Mouse (Mus musculus): Measurements from ENCODE around the gene Garnl3. TPM values are rescaled to one million over a fixed set of nuclear protein-coding genes. Genes with fewer than 3 reads are reported as not detected.
"Not testable (repeated sequence)": the region's sequence is repeated elsewhere in the genome, so short reads cannot be mapped to it uniquely, and the experiment has no call there.

Garnl3 gene
- total RNA-seq, 4 experiments from 2014 or later: 2.6 to 6.7 (median 3.5) TPM

- DNase-seq (ENCODE audit: low spot score): no peak
These were observed 98.9 kb downstream of the Garnl3 start for GRCm38 (mm10) chr2:33032391-33033062.

DNA sequence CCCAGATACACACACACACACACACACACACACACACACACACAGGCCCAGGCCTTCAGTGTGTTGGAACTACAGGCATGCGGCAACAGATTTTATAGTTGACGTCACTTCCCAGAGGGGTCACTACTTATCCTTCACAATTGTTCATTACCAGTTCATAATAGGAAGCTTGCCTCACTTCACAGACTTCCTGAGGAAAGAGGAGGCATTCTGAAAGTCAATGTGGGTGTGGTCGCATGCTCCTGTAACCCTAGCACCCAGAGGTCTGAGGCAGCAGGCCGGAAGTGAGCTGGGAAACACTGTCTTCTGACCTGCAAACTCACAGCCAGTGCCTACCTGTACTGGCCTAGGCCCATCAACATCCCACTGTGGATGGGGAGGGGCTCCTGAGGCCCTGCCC lies 106.4 kb downstream of the Garnl3 start:
- DNase-seq (ENCODE audit: low spot score): no peak

DNA sequence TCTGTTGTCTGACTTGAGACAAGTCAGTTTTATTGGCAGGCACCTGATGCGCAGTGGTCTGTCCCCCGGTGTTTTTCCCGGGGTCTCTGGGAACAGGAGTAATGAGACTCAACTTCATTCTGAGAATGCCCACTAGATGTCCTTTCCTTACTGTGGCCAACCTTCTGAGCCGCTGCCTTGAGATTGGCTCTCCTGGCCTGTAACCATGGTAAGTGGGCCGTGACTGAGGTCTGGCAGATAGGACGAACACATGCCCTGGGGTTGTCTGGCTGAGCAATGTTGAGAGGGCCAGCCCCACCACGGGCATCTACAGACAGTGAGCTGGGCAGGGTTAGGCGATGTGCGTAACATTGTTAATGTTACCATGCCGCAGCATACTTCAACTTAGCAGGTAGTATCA lies 106.9 kb downstream of the Garnl3 start:
- DNase-seq (ENCODE audit: low spot score): no peak

- no peak for DNase-seq (ENCODE audit: low spot score)
These were observed 108.6 kb downstream of the Garnl3 start for GRCm38 (mm10) chr2:33022846-33023245.

DNA sequence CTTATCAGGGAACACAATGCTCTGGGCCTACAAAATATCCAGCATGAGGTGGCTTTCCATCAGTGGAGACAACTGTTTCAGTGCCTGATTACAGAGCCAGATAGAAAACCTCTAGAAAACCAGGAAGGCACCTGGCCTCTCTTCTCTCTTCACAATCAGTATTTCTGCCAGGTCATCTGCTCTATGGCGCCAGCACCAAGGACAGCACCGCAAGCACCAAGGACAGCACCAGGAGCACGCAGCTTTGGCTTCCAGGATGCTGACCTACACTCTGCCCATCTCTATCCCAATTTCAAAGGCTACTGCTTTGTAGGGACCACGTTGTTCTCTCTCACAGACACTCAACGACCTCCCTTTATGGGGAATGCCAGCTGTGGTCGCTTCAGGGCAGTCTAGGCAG lies 113.4 kb downstream of the Garnl3 start:
- peak; percentile 19 for DNase-seq (ENCODE audit: low spot score)

DNA sequence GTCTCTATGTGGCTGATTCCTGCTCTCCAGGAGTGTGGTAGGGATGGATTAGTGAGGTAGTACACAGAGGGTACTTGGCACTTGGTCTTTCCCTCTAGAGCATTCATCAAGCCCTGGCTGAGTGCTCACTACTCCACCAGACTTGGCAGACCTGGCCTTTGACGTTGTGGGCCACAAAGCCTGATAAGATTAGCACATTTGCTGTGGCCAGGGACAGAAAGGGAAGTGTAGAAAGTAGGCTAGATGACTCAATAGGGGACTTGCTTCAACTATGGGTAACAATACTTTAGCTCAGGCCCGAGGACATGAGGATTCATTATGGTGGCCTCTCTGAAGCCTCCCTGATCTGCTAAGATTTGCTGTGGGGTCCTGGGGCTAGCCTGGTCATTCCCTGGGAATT lies 114.3 kb downstream of the Garnl3 start:
- DNase-seq (ENCODE audit: low spot score): no peak

GRCm38 (mm10) chr2:33014877-33015276 lies 116.6 kb downstream of the Garnl3 start:
- no peak for DNase-seq (ENCODE audit: low spot score)

DNA sequence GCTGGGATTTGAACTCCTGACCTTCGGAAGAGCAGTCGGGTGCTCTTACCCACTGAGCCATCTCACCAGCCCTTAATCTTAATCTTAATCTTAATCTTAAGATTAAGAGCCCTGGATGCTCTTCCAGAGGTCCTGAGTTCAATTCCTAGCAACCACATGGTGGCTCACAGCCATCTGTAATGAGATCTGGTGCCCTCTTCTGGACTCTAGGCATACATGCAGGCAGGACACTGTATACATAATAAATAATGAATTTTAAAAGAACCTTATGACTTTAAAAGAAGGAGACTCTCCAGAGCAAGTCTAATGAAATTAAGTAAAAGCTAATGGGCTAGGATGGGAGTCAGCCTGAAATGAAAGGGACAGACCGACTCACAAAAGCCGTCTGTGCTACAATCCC lies 122.4 kb downstream of the Garnl3 start:
- DNase-seq (ENCODE audit: low spot score): not testable (repeated sequence)

GRCm38 (mm10) chr2:33005041-33005440 lies 126.4 kb downstream of the Garnl3 start:
- no peak for DNase-seq (ENCODE audit: low spot score)

DNA sequence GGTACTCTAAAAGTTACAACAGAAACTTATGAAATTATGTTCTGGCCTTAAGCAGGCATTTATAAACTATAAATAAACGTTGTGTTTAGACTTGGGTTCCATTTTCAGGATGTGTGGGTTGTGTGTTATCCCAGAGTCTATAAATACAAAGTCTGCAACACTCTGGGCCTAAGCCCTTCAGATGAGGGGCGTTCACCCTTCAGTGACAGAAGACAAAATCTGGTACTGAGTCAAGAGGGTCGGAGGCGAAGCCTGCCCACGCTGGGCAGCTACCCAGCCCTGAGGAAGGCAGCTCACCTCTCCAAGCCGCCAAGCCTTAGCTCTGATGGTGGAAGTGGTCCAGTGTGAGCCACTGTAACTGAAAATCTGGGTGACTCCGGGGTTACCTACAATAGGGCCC lies 129.3 kb downstream of the Garnl3 start:
- no peak for DNase-seq (ENCODE audit: low spot score)

GRCm38 (mm10) chr2:32999752-33000151 lies 131.7 kb downstream of the Garnl3 start:
- DNase-seq (ENCODE audit: low spot score): no peak

- DNase-seq (ENCODE audit: low spot score): no peak
These were observed 133.7 kb downstream of the Garnl3 start for GRCm38 (mm10) chr2:32997792-32998191.

DNA sequence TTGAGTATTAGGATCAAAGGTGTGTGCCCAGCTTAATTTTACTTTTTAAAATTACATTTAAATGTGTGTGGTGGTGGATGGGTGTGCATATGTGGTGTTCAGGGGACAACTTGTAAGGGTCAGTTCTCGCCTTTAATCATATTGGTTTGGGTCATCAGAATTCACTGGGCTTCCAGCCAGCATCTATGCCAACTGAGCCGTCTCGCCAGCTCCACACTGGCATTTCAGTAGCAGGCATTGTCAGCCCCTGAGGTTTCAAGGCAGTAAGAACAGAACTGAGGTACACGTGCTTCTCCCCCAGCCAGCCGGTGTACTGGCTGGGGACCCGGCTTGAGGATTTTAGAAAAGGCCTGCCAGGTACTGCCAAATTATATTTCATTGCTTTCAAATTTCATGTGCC lies 134.4 kb downstream of the Garnl3 start:
- DNase-seq (ENCODE audit: low spot score): no peak

GRCm38 (mm10) chr2:32992130-32992529 lies 139.3 kb downstream of the Garnl3 start:
- no peak for DNase-seq (ENCODE audit: low spot score)

GRCm38 (mm10) chr2:32990167-32990832 lies 141.2 kb downstream of the Garnl3 start:
- no peak for DNase-seq (ENCODE audit: low spot score)

DNA sequence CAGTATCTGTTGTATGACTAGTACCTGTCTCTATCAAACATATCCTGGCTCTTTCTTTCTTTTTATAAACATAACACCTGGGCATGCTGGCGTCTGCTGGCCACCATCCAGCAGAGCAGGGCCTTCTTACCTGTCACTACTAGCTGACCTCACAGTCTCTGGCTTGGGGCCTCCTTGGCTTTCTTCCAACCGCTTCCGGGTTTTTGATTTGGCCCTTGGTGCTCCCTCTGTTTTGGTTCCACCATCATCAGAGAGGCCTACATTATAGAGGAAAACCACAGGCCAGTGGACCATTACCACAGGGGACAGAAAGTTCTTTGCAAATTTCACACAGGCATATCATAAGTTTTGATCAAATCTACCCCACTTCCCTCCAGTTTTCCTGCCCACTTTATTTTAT lies 142.1 kb downstream of the Garnl3 start:
- DNase-seq (ENCODE audit: low spot score): no peak

GRCm38 (mm10) chr2:32985844-32986243 lies 145.6 kb downstream of the Garnl3 start:
- DNase-seq (ENCODE audit: low spot score): no peak

GRCm38 (mm10) chr2:32983617-32984016 lies 147.8 kb downstream of the Garnl3 start:
- no peak for DNase-seq (ENCODE audit: low spot score)

GRCm38 (mm10) chr2:32982700-32983099 lies 148.8 kb downstream of the Garnl3 start:
- no peak for DNase-seq (ENCODE audit: low spot score)

GRCm38 (mm10) chr2:32981725-32982271 lies 149.7 kb downstream of the Garnl3 start, which contains the start of gene Slc2a8:
Slc2a8 (minus strand) TSS chr2:32982083.
- peak; percentile 94 for DNase-seq (ENCODE audit: low spot score)

DNA sequence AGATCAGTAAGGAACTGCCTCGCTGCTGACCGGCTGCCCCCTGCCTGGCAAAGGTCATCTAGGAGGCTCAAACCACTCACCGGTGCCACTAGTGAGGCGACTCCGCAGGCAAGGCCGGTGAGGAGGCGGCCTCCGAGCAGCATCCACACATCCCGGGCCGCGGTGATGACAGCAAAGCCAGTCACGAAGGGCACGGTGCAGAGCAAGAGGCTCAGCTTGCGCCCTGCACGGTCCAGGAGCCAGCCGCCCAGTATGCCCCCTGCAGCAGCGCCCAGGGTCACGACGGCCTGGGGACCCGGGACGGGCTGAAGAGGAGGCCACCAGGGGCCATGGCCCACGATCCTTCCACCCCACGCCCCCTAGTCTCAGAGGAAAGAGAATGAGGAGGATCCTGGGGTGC lies 150.2 kb downstream of the Garnl3 start:
- DNase-seq (ENCODE audit: low spot score): no peak

DNA sequence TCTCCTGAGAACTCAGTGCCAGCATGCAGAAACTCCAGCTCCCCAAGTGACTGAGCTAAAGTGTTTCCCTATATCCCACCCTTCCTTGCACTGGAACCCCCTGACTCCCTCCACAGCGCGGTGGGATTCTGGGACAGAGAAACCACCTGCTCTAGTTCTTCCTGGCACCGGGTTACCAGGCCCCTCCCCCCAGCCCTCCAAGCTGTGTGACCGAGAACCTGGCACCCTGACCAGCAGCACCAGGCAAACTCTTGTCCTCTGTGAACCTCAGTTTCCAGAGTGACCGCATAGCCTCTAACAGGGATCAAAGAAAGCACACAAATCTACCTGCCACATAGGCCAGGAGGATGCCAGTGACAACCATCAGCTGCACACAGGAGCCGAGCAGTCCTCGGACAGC lies 151.8 kb downstream of the Garnl3 start:
- DNase-seq (ENCODE audit: low spot score): no peak

DNA sequence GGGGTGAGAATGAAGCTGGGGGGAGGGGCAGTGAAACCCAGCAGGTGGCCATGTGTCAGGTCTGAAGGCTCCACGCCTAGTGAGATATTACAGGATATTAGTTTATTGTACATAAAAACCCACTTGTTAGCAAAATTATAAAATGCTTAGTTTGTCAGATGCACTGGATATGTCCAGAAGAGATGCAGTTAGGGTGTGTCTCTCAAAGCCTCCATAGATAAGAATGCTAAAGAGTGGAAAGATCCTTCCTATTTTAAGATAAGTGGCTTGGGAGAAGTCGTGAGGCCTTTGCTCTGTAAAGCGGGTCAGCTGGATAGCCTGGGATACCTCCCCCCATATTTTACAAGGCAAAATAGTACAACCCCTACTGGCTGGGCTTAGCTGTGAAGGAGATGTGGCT lies 152.8 kb downstream of the Garnl3 start:
- no peak for DNase-seq (ENCODE audit: low spot score)
